Mouse (Mus musculus): ENCODE results near the gene Polrmt. TPM values are rescaled to one million over a fixed set of nuclear protein-coding genes. Genes with fewer than 3 reads are reported as not detected.

Gene Polrmt
- total and polyA plus RNA-seq, 3 experiments, result 13.5 to 50.5 (median 49.0) TPM

DNA sequence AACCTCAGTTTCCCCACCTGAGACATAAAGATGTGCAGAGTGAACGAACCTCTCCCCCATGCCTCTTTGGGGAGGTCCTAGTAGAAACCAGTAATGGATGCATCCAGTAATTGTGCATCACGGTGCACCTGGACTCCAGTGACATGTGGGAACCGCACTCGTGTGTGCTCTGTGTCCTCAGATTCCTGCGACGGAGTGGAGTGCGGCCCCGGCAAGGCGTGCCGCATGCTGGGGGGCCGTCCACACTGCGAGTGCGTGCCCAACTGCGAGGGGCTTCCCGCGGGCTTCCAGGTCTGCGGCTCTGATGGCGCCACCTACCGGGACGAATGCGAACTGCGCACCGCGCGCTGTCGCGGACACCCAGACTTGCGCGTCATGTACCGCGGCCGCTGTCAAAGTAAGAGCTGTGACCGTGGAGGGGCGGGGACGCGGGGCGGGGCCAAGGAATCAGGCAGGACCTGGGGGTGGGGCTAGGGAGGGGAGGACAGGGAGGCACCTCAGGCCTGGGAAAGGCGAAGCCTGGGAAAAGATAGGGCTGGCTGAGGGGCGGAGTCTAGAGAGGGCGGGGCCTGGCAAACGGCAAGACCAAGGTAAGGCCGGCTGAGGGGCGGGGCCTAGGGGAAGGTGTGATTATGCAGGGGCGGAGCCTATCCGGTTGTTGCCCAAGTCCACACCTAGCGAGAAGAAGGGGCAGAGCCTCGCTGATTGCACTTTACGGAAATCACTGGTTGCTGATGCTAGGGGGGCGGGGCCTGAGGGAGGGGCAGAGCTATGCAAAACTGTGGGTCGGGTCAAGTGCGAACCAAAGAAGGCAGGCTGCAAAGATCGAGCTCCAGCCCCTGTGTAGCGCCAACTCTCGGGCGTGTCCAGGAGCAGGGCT, 33.6 kb upstream of the Polrmt start:
- peaks cover 6% of the 10 kb centered on the region for H3K9me3 ChIP-seq (replicated peaks; ENCODE audit: low read length)
- H3K4me3 ChIP-seq (replicated peaks in 1 of 3; ENCODE audit: low read depth in 2 of 3, low read length in 2 of 3, poor library complexity in 1 of 3), result peak overlapping the region; percentile 20 to 69 (median 41)
- H3K27me3 ChIP-seq (replicated peaks), result peaks cover 70% of the 10 kb centered on the region
- no peaks in the 10 kb centered on the region for H3K79me2 ChIP-seq (replicated peaks; ENCODE audit: control insufficient read depth, extremely low read depth, insufficient read depth, poor library complexity, severe bottlenecking)
- peaks cover 14 to 36% of the 10 kb centered on the region in 2 experiments for H3K4me1 ChIP-seq (ENCODE audit: control insufficient read depth in 1 of 2, insufficient read depth in 2 of 2)
- peak overlapping the region; percentile 96 for H3K4me2 ChIP-seq (ENCODE audit: insufficient read depth, low read depth, poor library complexity, severe bottlenecking)
- H3K9ac ChIP-seq (ENCODE audit: insufficient read depth, low read depth), result no peak overlapping the region
- DNase-seq (ENCODE audit: extremely low read depth), result peak; percentile 94
- in situ Hi-C loops (cut with MboI; ENCODE audit: low pct_ligation_motif_present, low pct_unique_long_range_greater_than_20kb, low sequenced_read_pairs), result loop anchor here (5.0 kb wide), 1 partner anchor 88 kb away; no protein-coding TSS in a partner anchor
- no peaks in the 10 kb centered on the region for H3K36me3 ChIP-seq (replicated peaks in 1 of 2; ENCODE audit: control insufficient read depth in 1 of 2, insufficient read depth in 1 of 2, low read length in 1 of 2)
- dilution Hi-C loops (cut with MboI; ENCODE audit: extremely low pct_ligation_motif_present, extremely low pct_unique_long_range_greater_than_20kb, low sequenced_read_pairs), result no loop called here
- no peak overlapping the region for H3K27ac ChIP-seq (ENCODE audit: insufficient read depth, low read depth)
- TF ChIP-seq NELFE (IDR thresholded peaks at IDR 0.05; ENCODE audit: low read depth, low read length) (no peak), IRF4 (IDR thresholded peaks at IDR 0.05; ENCODE audit: low read depth, low read length) (no peak), E2F4 (IDR thresholded peaks at IDR 0.05; ENCODE audit: insufficient replicate concordance, low read depth, low read length) (no peak), TBP (conservative IDR thresholded peaks at IDR 0.05; ENCODE audit: low read depth, low read length) (no peak), MAX (IDR thresholded peaks at IDR 0.05; ENCODE audit: low read length) (no peak), RCOR1 (conservative IDR thresholded peaks at IDR 0.05; ENCODE audit: low read depth, low read length) (no peak), ELF1 (IDR thresholded peaks at IDR 0.05; ENCODE audit: low read depth, low read length) (peak; percentile 32), RAD21 (IDR thresholded peaks at IDR 0.05; ENCODE audit: low read depth, low read length) (peak; percentile 10), NRF1 (IDR thresholded peaks at IDR 0.05; ENCODE audit: low read depth, low read length) (peak; percentile 54), TCF12 (IDR thresholded peaks at IDR 0.05; ENCODE audit: low read depth, low read length) (0 out of 2 replicates have a peak, but pooled peaks have one; percentile 24), BHLHE40 (IDR thresholded peaks at IDR 0.05; ENCODE audit: low read depth, low read length) (0 out of 2 replicates have a peak, but pooled peaks have one; percentile 12), SIN3A (IDR thresholded peaks at IDR 0.05; ENCODE audit: low read length) (no peak), EP300 (IDR thresholded peaks at IDR 0.05; ENCODE audit: low read length) (no peak), SMC3 (IDR thresholded peaks at IDR 0.05; ENCODE audit: low read depth, low read length) (peak; percentile 51), CTCF (conservative IDR thresholded peaks at IDR 0.05 in 1 of 2, IDR thresholded peaks at IDR 0.05 in 1 of 2; ENCODE audit: low read depth in 2 of 2, low read length in 2 of 2) (peak; percentile 27 to 75; a peak in 3 of 4 replicates)

DNA sequence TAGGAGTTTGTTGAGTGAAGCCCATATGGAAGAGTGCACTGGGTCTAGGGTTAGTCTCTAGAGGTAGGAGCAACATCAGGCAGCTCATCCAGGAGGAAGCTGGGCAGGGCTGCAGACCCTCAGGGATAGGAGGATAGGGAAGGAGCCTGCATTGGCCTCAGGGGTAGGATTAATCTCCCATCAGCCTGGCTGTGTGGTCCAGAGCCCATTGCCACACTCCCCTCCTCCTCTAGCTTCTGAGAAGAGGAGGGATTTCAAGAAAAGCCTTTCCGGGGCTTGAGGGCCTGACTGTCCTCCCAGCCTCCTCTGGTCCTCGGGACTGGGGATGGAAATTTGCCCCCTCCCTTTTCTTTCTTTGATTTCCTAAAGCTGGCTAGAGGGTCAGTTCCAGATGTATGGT, 32.8 kb upstream of the Polrmt start:
- Histone ChIP-seq H3K27me3 (replicated peaks) (peaks cover 71% of the 10 kb centered on the region), H3K36me3 (replicated peaks in 1 of 2; ENCODE audit: control insufficient read depth in 1 of 2, insufficient read depth in 1 of 2, low read length in 1 of 2) (no peaks in the 10 kb centered on the region), H3K79me2 (replicated peaks; ENCODE audit: control insufficient read depth, extremely low read depth, insufficient read depth, poor library complexity, severe bottlenecking) (no peaks in the 10 kb centered on the region), H3K9ac (ENCODE audit: insufficient read depth, low read depth) (no peak overlapping the region), H3K9me3 (replicated peaks; ENCODE audit: low read length) (peaks cover 12% of the 10 kb centered on the region), H3K4me3 (replicated peaks in 1 of 3; ENCODE audit: low read depth in 2 of 3, low read length in 2 of 3, poor library complexity in 1 of 3) (no peak overlapping the region), H3K4me1 (ENCODE audit: control insufficient read depth in 1 of 2, insufficient read depth in 2 of 2) (peaks cover 13 to 28% of the 10 kb centered on the region in 2 experiments), H3K27ac (ENCODE audit: insufficient read depth, low read depth) (no peak overlapping the region), H3K4me2 (ENCODE audit: insufficient read depth, low read depth, poor library complexity, severe bottlenecking) (no peak overlapping the region)
- TF ChIP-seq ZKSCAN1 (IDR thresholded peaks at IDR 0.05; ENCODE audit: borderline replicate concordance, low read depth, low read length), result no peak
- no peak for DNase-seq (ENCODE audit: extremely low read depth)
- in situ Hi-C loops (cut with MboI; ENCODE audit: low pct_ligation_motif_present, low pct_unique_long_range_greater_than_20kb, low sequenced_read_pairs) (no loop called here), dilution Hi-C loops (cut with MboI; ENCODE audit: extremely low pct_ligation_motif_present, extremely low pct_unique_long_range_greater_than_20kb, low sequenced_read_pairs) (no loop called here)
